ENCODE assay signal across 7 mouse cellular contexts in genomic region chr9:35111941-35112595, GRCm38 (mm10). TPM values are rescaled to one million over a fixed set of nuclear protein-coding genes. Genes with fewer than 3 reads are reported as not detected.
DNase-seq lines count a peak whose midpoint lies in the region; ATAC-seq and TF ChIP-seq lines count a peak whose summit lies in the region.

No protein-coding gene starts in this region.

- H3K4me1 ChIP-seq in ES-Bruce4 (ENCODE audit: control insufficient read depth, insufficient read depth, low read length) = peaks cover 7% of the 10 kb centered on the region
- H3K4me1 ChIP-seq in forebrain, embryonic 15.5 days = peaks cover 30% of the 10 kb centered on the region
- peaks cover 59% of the 10 kb centered on the region for H3K4me1 ChIP-seq in hindbrain, embryonic 10.5 days (replicated peaks)
- peaks cover 68% of the 10 kb centered on the region for H3K4me1 ChIP-seq in lung, embryonic 15.5 days

- H3K9me3 ChIP-seq in ES-Bruce4 (replicated peaks; ENCODE audit: control insufficient read depth, insufficient read depth, low read length, poor library complexity, severe bottlenecking) = no peaks in the 10 kb centered on the region
- no peaks in the 10 kb centered on the region for H3K9me3 ChIP-seq in forebrain, embryonic 15.5 days
- no peaks in the 10 kb centered on the region for H3K9me3 ChIP-seq in hindbrain, embryonic 10.5 days
- no peaks in the 10 kb centered on the region for H3K9me3 ChIP-seq in lung, embryonic 15.5 days

- H3K27me3 ChIP-seq in ES-Bruce4 (ENCODE audit: control insufficient read depth, insufficient read depth, low read length, poor library complexity, severe bottlenecking) = no peaks in the 10 kb centered on the region
- no peaks in the 10 kb centered on the region for H3K27me3 ChIP-seq in forebrain, embryonic 15.5 days
- H3K27me3 ChIP-seq in hindbrain, embryonic 10.5 days (ENCODE audit: insufficient read depth, poor library complexity, severe bottlenecking) = 0 out of 2 replicates have a peak, but pooled peaks cover 3% of the 10 kb centered on the region
- H3K27me3 ChIP-seq in lung, embryonic 15.5 days = no peaks in the 10 kb centered on the region

- no peaks in the 10 kb centered on the region for H3K36me3 ChIP-seq in ES-Bruce4 (ENCODE audit: control insufficient read depth, insufficient read depth, low read length, poor library complexity, severe bottlenecking)
- no peaks in the 10 kb centered on the region for H3K36me3 ChIP-seq in forebrain, embryonic 15.5 days
- no peaks in the 10 kb centered on the region for H3K36me3 ChIP-seq in hindbrain, embryonic 10.5 days
- no peaks in the 10 kb centered on the region for H3K36me3 ChIP-seq in lung, embryonic 15.5 days

- peak overlapping the region; percentile 81 for H3K27ac ChIP-seq in ES-Bruce4 (ENCODE audit: insufficient read depth, low read length)
- H3K27ac ChIP-seq in forebrain, embryonic 15.5 days (replicated peaks) = no peak overlapping the region
- H3K27ac ChIP-seq in hindbrain, embryonic 10.5 days = peak overlapping the region; percentile 69
- no peak overlapping the region for H3K27ac ChIP-seq in lung, embryonic 15.5 days

- WGBS in forebrain, embryonic 15.5 days = 17% methylated on average over 19 of the region's 19 CpGs
- WGBS in hindbrain, embryonic 10.5 days = 25% methylated on average over 19 of the region's 19 CpGs
- WGBS in lung, embryonic 15.5 days = 25% methylated on average over 19 of the region's 19 CpGs

- TF ChIP-seq POLR2A in ES-Bruce4 (IDR thresholded peaks at IDR 0.05; ENCODE audit: insufficient read depth, low read length) = no peak

- peak overlapping the region; percentile 50 for H3K4me3 ChIP-seq in ES-Bruce4 (ENCODE audit: low read depth, low read length)
- H3K4me3 ChIP-seq in forebrain, embryonic 15.5 days = no peak overlapping the region
- H3K4me3 ChIP-seq in hindbrain, embryonic 10.5 days = peak overlapping the region; percentile 29; the same call in 1 of the 2 replicates
- 0 out of 2 replicates have a peak overlapping the region, but pooled peaks have one; percentile 1 for H3K4me3 ChIP-seq in lung, embryonic 15.5 days

- TF ChIP-seq EP300 in ES-Bruce4 (IDR thresholded peaks at IDR 0.05; ENCODE audit: insufficient read depth, low read depth, low read length) = peak; percentile 72

- peak overlapping the region; percentile 26; the same call in 1 of the 2 replicates for H3K9ac ChIP-seq in ES-Bruce4 (ENCODE audit: low read depth, poor library complexity, severe bottlenecking)
- H3K9ac ChIP-seq in forebrain, embryonic 15.5 days (replicated peaks) = no peak overlapping the region
- no peak overlapping the region for H3K9ac ChIP-seq in lung, embryonic 15.5 days

- ATAC-seq in forebrain, embryonic 15.5 days (replicated peaks) = 0 out of 2 replicates have a peak, but pooled peaks have one; percentile 20
- ATAC-seq in lung, embryonic 15.5 days (ENCODE audit: borderline replicate concordance, extremely low read depth, low FRiP score, low TSS enrichment) = peak; percentile 27; the same call in 1 of the 2 replicates

- TF ChIP-seq CTCF in ES-Bruce4 (IDR thresholded peaks at IDR 0.05; ENCODE audit: low read depth, low read length) = no peak

- peak overlapping the region; percentile 26 for H3K4me2 ChIP-seq in forebrain, embryonic 15.5 days (replicated peaks)
- H3K4me2 ChIP-seq in lung, embryonic 15.5 days = peak overlapping the region; percentile 20

- DNase-seq in NIH3T3 (ENCODE audit: low read depth) = peak; percentile 83
- peak; percentile 58 for DNase-seq in hindbrain, embryonic 10.5 days (ENCODE audit: low spot score)
- DNase-seq in skeletal muscle tissue, adult 2 months (ENCODE audit: low read depth, low spot score) = peak; percentile 56
- no peak for DNase-seq in layer of hippocampus, adult 9-10 months (ENCODE audit: low spot score)

RNA-seq across cellular contexts. Expression of gene St3gal4, which starts 7.0 kb away (rescaled TPM):
- 8.0 and 9.5 TPM in 2 replicates for polyA plus RNA-seq in ES-Bruce4 (2011; ENCODE audit: insufficient read depth, insufficient read length, low read depth, missing spikeins)
- polyA plus RNA-seq in forebrain, embryonic 15.5 days (2015; fragmentation: Nextera tagmentation; extraction: Ambion mirVana) = 13.7 and 13.8 TPM in 2 replicates
- polyA plus RNA-seq in hindbrain, embryonic 10.5 days (2016; fragmentation: Nextera tagmentation; extraction: Ambion mirVana) = 10.3 and 11.5 TPM in 2 replicates
- 36.4 and 37.4 TPM in 2 replicates for polyA plus RNA-seq in lung, embryonic 15.5 days (2015; fragmentation: Nextera tagmentation; extraction: Ambion mirVana)

Comparison
In these comparisons a context has a peak if more than half of its experiments do, and no peak if none do; other contexts are left out.
1. H3K27ac ChIP-seq: peak in ES-Bruce4 (single experiment) and hindbrain, embryonic 10.5 days (single experiment); none in forebrain, embryonic 15.5 days (single experiment) and lung, embryonic 15.5 days (single experiment).